Mouse (Mus musculus): ENCODE measurements around the gene Ikzf5.
A peak's percentile ranks its signal among the peaks of the same experiment; 100 is the strongest.
"Not testable (repeated sequence)": the region's sequence is repeated elsewhere in the genome, so short reads cannot be mapped to it uniquely, and the experiment has no call there.

Gene Ikzf5

DNA sequence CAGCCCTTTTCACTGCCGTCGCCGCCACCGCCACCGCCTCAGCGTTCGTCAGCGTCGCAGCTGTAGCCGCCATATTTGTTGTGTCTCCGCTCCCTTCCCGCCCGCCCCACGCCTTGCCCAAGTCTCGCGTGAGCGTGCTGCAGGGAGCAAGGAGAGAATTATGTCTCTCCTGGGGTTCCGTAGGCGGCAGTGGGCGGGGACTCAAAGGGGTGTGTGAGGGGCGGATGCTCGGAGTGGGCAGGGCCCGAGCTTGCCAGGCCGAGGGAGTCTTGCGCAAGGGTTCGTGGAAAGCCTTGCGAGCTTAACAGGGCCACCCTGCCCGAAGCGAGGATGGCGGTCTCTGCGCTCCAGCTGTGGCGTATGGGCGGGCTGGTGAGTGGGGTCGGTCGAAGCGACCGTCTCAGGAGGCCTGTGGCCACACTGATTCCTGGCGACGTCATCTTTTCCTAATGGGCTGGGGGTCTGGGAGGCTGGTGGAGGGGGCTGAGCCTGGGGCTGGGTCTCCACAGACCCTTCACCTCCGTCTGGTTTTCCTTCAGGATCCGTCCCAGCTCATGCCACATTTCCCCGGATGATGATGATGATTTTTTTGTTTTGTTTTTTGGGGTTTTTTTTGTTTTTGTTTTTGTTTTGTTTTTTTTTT lies at the start of gene Ikzf5, which contains the start of gene Acadsb:
Gene Ikzf5 (minus strand): TSS at position 106 of the 643 bp plus-strand sequence.
Gene Acadsb (plus strand): TSS at position 186 of the 643 bp plus-strand sequence.
- peak; percentile 98 for DNase-seq (ENCODE audit: low read depth)

DNA sequence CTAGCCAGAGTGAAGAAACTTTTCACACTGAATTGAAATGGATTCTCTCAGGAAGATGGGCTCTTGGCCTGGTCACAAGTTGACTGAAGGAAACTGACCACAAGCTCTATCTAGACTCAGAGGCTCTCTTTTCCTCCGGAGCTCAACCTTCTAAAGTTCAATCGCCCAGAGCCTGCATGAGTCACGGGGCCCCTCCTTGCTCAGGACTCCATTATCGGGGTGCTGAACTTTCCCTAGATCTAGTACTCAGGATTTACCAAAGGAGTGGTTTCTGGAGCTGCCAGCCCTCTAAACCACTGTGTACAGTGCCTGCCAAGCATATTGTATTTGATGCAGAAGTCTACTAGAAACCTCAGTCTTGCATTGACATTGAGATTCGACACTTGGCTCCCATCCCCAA lies 46.4 kb upstream of the Ikzf5 start:
- DNase-seq (ENCODE audit: low read depth) = no peak

DNA sequence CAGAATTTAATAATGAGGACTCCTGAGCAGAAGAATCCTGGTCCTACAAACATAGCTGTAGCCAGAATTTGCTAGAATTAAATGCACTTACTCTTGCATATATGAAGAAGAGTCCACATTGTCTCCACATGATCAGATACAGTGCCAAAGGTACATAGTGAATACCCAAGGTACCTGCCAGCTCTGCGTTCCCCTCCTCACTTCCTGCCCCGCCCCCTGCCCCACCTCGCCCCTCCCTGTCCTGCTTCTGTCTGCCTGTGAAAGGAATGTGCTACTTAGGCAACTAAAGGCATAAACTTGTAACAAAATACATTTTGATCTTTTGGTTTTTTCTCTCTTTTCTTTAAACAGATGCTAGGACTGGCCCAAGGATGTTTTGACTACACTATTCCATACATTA lies 26.7 kb upstream of the Ikzf5 start:
- DNase-seq (ENCODE audit: low read depth) = no peak

DNA sequence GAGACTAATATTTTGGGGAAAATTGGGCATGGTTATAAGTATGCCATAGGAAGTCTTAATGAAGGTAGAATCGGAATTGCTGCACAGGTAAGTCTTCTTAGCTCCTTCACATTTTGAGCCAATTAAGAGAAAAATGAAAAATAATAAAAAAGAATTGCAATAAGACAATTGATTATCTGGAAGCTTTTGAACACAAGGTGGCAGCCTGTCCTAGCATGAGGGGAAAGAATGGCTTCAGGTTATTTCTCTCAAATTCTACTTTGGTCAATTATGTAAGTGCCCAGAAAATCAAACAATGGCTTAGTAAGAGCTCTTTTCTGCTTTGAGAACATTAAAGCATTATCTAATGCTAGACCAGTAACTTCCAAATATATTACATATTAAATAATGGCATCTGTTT lies 24.0 kb upstream of the Ikzf5 start:
- no peak for DNase-seq (ENCODE audit: low read depth)

DNA sequence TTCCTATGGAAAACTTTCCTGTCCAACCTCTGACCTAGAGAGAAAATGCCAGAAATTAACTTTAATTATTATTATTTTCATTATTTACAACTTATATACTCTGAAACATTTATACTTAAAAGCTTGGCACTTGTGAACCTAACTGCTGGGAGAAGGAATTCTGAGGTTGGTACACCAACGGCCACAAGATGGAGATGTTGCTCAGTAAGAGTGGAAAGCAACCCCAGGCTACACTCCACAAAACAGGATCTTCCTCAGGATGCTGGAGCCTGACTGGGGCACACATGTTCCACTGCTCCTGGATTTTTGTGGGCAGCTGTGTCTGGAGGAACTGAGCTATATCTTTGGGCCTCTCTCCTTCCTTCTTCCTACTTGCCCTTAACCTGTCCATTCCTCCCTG lies 21.9 kb upstream of the Ikzf5 start:
- no peak for DNase-seq (ENCODE audit: low read depth)

DNA sequence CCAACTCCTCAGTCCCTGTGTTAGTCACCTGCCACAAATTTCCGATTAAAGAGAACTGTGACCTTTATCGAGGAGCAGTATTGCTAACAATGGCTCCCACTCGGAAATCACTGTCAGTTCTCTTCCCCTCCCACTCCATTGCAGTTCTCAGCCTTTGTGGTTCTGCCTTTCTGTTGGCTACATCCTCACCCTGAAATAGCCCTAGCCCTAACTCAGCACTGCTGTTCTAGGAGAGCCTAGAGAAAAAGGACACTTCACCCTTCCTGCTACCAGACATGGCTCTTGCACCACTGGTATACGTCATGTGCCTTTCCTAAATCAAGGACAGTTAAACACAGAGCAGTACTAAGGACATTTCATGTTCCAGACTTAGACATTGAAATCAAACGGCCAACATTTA lies 17.0 kb upstream of the Ikzf5 start:
- no peak for DNase-seq (ENCODE audit: low read depth)

DNA sequence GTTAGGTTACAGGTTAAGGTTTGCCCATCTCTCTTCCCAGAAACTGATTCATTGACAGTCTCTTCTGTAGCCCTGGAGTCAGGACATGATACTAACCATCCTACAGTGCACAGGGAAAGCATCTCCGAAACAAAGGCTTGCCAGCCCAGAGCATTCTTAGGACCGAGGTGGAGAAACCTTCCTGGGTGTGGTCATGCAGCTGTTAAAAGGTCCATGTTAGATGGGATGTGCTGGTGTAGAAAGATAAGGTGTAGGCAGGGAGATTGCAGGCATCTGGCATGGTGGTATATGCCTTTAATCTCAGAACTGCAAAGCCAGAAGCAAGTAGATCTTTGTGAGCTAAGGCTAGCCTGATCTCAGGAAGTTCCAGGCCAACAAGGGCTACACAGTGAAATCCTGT lies 14.6 kb upstream of the Ikzf5 start:
- no peak for DNase-seq (ENCODE audit: low read depth)

DNA sequence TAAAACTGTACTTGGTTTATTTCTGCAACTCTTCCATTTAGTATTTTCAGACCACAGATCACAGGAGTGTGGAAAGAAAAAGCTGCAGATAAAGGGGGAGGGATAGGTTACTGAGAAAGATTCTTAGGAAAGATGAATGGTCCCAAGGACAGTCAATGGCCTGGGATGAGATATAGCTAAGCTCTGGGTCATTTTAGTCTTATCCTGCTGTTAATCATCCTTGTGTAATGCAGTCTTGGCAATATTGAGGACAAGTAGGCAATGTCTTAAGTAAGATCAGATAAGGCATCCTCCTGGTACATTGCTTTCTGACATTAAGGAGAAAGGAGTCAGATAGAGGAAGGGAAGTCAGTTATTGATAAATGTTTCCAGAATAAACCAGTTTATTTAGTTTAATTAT lies 7.3 kb upstream of the Ikzf5 start:
- DNase-seq (ENCODE audit: low read depth) = no peak

DNA sequence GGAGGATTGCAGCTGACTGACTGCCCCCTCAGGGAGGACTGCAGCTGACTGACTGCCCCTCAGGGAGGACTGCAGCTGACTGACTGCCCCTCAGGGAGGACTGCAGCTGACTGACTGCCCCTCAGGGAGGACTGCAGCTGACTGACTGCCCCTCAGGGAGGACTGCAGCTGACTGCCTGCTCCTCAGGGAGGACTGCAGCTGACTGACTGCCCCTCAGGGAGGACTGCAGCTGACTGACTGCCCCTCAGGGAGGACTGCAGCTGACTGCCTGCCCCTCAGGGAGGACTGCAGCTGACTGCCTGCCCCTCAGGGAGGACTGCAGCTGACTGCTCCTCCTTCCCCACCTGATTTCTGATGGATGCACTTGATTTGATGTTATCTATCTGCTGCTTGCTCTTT lies 6.4 kb upstream of the Ikzf5 start:
- DNase-seq (ENCODE audit: low read depth) = not testable (repeated sequence)

DNA sequence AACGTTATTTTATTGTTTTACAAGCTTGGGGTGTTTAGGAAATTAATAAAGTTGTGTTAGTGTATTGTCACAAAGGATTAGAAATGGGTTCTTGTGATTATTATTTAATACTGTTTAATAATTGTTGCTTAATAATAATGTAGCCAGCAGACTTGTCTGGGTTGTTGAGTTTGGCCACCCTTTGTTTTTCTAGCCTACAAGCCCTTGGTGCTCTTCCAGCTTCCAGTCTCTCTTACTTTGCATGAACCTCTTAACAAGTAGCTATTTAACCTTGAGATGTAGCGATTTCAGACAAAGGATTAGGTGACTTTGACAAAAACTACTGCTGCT lies 1.6 kb upstream of the Ikzf5 start:
- no peak for DNase-seq (ENCODE audit: low read depth)

DNA sequence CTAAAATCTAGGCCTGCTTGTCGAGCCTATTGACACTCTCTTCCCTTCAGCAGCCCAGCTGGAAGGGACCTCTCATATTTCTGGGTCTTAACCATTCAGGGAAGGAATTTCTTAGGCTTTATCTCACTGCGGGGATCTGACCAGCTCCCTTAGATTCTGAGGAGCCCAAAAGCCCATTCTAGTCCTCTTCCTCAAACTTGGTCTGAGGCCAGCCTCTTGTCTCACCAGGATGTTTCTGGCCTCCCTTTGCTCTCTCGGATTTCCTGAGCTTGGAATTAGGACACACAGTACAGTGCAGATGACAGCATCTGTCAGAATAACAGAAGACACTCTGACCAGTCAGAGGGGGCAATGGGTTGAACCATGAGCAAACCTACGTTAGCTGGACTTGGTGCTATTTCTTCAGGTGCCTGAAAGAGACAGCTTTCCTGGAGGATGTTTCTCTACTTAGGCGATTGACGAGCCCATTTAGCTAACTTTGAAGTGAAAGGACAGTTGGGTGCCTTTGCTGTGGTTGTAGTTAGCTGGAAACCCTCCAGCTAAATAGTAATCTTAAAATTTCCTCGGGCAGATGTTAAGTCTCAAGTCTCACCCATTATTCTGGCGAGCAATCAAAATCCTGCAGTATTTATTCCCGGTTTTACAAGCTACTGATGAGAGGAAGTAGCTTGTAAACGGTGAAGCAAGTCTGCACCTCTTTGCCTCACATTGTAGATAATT lies 1.1 kb upstream of the Ikzf5 start:
- DNase-seq (ENCODE audit: low read depth) = no peak

DNA sequence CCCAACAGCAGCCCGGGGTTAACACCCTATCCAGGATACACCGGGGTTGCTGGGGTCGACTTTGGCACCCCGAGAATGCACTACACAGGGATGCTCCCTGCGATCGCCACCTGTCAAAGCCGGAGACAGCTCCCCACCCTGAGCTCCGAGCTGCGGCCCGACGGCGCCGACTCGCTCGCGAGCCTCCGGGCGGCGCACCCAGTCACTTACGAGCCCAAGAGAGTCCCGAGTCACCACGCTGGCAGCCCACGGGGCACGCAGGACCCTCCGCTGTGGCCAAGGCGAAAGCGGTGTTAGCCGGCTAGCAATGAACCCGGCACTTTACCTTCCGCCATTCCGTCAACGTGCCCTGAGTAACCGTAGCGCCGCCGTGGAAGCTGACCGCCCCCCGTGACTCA lies 334 bp downstream of the Ikzf5 start:
- DNase-seq (ENCODE audit: low read depth) = no peak

DNA sequence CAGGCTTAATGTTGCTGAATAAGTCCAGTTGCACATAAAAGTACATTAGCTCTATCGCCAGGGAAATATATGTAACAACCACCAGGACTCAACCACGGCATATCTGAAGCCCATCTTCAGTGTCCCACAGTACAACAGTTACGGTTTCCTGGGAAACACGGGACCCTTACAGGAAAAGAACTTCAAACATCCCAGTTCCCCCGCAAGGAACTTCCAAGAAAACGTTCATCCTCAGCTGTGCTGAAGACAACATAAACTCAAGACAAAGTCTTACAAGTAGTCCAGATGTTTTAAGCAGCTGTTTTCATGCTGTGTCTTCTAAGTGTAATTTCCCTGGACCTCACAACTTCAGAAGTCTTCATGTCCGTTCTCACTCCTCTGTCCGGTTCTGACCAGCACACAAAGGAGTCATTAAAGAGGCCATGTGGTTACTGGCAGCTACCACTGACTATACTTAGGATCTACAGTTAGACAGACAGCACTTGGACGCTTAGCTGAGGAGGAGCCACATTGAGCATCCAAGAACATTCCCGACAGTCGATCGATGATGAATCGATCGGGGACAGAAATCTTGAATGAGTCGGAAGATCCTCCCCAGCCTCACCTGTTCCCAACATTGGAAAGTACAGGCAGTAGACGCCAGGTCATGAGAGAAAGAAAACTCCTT lies 867 bp downstream of the Ikzf5 start:
- DNase-seq (ENCODE audit: low read depth) = peak; percentile 36

DNA sequence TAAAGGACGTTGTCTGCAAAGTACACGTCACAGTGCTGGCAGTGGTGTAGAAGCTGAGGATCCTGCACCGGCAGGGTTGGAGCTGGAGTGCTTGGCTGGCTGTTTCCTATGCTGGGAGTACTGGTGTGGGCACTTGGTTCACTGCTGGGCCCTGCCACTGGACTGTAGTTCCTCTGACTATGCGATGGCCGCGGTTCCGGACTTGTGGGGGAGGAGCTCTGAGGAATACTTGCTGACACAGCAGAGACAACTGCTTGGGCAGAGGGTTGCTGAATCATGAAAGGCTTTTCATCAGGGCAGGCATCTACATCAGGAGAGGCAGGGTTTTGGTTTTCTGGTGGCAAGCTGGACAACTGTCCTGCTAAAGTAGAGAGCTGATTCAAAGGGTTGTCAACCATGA lies 18.6 kb downstream of the Ikzf5 start:
- not testable (repeated sequence) for DNase-seq (ENCODE audit: low read depth)

DNA sequence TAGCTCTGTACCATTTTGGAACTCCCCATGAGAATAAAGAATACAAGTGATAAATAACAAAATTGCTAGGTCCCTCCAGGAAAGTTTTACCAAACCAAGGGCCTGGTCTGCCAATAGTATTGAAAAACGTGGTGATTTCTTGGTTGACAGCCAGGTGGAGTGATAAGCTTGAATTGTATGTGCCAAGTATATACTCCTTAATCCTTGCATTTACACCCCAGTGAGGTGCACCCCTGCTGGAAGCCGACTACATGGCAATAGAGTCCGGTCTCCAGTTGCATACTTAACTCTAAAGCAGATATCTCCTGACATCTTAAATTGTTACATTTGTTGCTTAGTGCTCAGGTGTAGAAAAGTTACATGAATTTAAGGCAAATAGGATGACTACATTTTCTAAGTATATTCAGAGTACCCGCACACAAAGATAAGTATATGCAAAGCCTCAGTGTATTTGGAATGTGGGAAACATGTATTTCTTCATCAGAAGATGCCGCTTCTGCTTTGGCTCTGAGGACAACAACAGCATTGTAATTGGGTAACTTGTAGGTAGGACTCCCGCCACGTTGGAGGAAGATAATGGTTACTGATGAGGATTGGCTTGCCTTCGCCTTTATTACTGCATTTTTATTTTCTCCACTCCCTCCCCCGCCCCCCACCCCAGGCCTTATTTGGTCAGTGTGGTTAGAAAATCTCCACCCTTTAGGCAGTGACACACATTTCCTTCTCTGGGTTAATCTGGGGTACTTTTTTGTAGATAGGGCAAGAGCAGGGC lies 38.3 kb downstream of the Ikzf5 start:
- peak; percentile 41 for DNase-seq (ENCODE audit: low read depth)

DNA sequence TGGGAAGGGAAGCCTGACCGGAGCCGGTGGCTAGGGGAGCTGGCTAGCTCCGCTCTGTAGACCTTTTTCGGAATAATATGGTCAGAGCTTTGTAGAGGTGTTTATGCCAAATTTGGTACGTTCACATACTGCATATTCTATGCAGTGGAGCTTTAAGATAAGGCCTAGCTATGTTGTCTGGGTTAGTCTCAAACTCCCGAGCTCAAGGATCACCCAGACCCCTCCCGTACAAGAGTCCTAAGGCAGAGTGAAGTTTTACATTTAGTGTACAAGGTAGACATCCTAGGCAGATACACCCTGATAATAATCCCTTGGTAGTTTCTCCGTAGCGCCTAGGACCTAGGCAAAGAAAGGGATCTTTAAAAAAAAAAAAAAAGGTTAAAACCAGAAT lies 38.9 kb downstream of the Ikzf5 start:
- DNase-seq (ENCODE audit: low read depth) = no peak

DNA sequence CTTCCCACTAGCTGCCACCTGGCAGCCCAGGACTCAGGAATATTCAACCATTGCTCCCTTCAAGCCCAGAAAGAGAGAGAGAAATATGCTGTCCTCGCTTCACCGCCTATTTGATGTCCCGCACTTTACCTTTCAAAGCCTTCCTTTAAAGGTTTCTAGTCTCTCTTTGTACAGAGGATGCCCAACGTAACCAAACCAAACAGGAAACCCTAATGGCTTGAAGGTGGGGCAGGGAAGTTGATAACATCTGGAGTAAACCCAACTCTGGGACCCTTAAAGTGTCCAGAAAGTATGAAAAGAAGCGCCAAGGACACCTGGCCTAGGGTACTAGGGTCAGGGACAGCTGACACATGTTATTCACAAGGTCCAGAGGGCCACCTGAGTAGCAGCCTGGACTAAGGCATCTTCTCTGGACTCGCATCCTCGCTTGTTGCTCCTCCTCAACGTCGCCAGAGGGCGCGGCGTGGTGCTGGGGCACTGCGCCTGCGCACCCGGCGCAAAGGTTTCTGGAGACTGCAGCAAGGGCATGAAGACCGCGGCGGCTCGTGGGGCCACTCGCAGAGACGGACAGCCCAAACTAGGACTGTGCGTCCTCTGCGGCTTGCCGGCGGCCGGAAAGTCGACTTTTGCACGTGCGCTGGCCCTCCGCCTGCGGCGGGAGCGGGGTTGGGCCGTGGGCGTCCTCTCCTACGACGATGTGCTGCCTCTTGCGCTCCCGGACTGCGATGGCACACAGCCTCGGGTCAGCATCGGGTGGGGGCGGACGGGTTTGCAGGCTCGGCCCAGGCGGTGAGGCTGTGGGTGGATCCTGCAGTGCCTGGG lies 39.5 kb downstream of the Ikzf5 start, which contains the start of gene Pstk:
Gene Pstk (plus strand): TSS at position 494 of the 822 bp plus-strand sequence.
- DNase-seq (ENCODE audit: low read depth) = peak; percentile 93

DNA sequence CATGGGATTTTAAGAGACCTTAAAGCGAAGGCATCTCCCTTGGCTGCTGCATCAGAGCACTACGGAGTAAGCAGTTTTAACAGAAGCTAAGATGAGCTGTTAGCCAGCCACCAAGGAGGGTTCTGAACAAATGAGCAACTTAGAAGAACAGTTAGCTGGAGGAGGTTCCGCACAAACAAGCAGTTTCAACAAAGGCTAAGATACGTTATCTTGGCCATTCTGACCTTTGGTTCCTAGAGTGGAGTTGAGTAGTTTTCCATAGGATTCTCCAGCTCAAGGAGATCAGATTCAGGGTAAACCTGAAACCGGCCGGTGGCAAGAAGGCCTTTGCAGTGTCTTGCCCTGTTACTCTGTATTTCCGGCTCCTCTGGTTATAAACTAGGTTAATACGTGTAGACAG lies 46.2 kb downstream of the Ikzf5 start:
- DNase-seq (ENCODE audit: low read depth) = no peak

DNA sequence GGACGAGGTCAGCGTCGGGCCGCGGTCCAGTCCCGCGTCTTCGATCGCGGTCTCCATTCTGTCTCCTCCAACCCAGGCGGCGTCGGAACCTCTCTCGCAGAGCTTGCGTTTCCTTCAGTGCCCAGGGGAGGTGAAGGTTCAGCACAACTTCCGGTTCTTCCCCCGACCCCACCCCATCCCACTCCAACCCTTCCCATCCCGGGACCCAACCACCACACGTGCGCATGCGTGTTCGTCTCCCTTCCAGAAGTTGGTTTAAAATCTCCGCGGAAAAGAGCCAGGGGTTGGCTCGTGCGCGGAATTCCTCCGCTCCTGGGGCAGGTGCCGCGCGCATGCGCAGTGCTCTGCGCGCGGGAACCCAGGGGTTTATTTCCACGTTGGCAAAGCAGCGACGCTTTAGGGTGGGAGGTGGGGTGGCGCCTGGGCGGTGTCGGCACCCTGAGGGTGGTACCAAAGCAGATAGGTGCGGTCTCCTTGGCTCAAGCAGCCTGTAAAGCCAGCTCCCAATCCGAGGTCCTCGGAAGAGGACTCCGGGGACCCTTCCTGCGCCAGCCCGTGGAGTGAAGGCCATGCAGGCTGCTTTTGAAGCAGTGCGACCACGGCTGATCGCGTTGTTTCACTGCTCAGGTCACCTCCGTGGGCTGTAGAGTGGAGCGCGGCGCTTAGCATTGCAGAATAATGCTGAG lies 47.6 kb downstream of the Ikzf5 start, which contains the start of gene 2310057M21Rik:
Gene 2310057M21Rik (minus strand): TSS at position 145 of the 686 bp plus-strand sequence.
- peak; percentile 93 for DNase-seq (ENCODE audit: low read depth)

DNA sequence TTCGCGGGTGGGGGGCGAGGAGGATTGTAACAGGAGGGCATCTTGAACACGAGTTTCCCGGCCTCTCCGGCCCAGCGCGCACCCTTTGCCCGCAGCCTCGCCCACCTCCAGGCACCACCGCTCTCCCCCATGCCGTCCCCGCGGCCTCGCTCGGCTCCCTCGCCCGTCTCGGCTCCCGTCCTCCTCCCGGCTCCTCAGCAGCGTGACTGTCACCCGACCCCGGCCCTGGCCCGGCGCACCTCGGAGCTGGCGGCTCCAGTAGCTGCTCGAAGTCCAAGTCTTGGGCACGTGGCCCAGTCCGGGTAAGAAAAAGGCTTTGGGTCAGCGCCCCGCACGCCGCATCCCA lies 48.1 kb downstream of the Ikzf5 start:
- DNase-seq (ENCODE audit: low read depth) = no peak

DNA sequence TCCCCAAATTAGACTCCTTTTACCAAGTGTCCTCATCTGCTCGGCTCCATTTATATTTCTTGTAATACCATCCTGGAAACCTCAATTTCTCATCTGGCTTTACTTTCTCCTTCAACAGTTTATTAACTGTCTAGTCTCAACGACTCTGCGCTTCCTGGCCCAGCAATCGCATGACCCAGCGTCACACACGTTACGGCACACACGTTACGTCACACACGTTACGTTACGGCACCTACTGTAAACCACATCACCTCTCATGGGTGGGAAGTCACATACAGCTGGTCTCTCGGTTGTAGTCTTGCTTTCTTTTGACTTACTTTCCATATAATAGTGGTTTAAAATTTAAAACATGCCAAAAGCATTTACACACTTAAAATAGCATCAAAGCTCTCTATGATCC lies 54.2 kb downstream of the Ikzf5 start:
- no peak for DNase-seq (ENCODE audit: low read depth)
